Mouse (Mus musculus): ENCODE data around the gene Amtn.
"Not testable (repeated sequence)": the region's sequence is repeated elsewhere in the genome, so short reads cannot be mapped to it uniquely, and the experiment has no call there.

DNA sequence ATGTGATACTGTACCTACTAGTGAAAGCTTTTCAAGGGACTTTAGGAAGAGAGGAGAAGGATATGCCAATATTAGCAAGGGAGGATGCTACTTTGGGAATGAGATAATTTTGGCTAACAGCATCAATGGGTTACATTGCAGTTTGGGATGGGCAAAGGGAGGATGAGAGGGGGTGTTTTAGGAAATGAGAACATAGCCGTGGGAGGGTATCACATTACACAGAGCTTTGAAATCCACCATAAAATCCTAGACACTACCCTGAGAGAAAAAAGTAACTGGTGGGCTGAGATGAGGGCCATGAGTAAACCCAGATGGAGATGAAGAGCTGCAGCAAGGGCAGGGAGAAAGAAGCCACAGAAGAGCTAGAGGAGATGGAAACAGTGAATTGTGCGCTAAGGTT lies 49.0 kb downstream of the Amtn start:
- not testable (repeated sequence) for TF ChIP-seq CTCF (IDR thresholded peaks at IDR 0.05; ENCODE audit: borderline replicate concordance, control insufficient read depth, extremely low read depth, insufficient read depth, low read length, poor library complexity); POLR2A (IDR thresholded peaks at IDR 0.05; ENCODE audit: control insufficient read depth, extremely low read depth, insufficient read depth, low read length, poor library complexity)
